Mouse (Mus musculus) kidney, adult 2 months (tissue): Measurements from ENCODE around the gene Psmb10.
A peak's percentile ranks its signal among the peaks of the same experiment; 100 is the strongest.

ENCODE experiments used
- CTCF ChIP-seq: fragments of 200-500 bp; conservative IDR thresholded peaks from 2 replicates; pipeline ENCODE4 v1.5.1; 2011; ENCODE audit warnings: low read depth, mild to moderate bottlenecking, control low read depth, low read length, moderate library complexity, mixed read lengths; ENCODE audit not compliant: insufficient read depth, insufficient read length
- POLR2A ChIP-seq: fragments of 200-500 bp; IDR thresholded peaks from one replicate; pipeline ENCODE4 v1.6.1; 2011; ENCODE audit warnings: low read depth, low read length, control low read depth

GRCm38 (mm10) chr8:105938306-105938669 lies at the start of gene Psmb10:
- 0 out of 2 replicates have a peak, but pooled peaks have one; percentile 4 for TF ChIP-seq CTCF
- TF ChIP-seq POLR2A: no peak
